Mouse (Mus musculus): ENCODE data around the gene Kcnq1. TPM values are rescaled to one million over a fixed set of nuclear protein-coding genes. Genes with fewer than 3 reads are reported as not detected.

Gene Kcnq1
- polyA plus RNA-seq, 1 experiment from 2014 or later = 10.0 TPM

DNA sequence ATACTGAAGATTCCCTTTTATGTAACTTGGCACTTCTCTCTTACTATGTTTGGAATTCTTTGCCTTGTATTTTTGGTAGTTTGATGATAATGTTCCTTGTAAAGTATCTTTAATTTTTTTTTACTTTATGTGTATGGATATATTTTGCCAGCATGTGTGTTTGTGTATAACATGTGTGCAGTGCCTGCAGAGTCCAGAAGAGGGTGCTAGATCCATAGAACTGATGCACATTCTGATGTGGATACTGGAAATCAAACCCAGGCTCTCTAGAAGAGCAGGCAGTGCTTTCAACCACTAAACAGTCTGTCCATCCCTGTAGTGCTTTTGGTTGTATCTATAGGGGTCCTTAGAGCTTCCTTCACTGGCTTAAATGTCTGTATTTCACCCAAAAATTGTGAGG, 8.6 kb downstream of the Kcnq1 start:
- Histone ChIP-seq H3K4me2 (ENCODE audit: low read depth, low read length) (no peak overlapping the region), H3K27ac (ENCODE audit: low read length) (no peak overlapping the region), H3K9me3 (replicated peaks; ENCODE audit: control insufficient read depth, low read length) (0 out of 2 replicates have a peak, but pooled peaks cover 3% of the 10 kb centered on the region), H3K36me3 (ENCODE audit: control insufficient read depth, insufficient read depth, low read length) (no peaks in the 10 kb centered on the region), H3K9ac (ENCODE audit: low read length) (no peak overlapping the region), H3K4me3 (replicated peaks; ENCODE audit: low read length) (no peak overlapping the region), H3K27me3 (ENCODE audit: control insufficient read depth, insufficient read depth, low read length) (0 out of 2 replicates have a peak, but pooled peaks cover 1% of the 10 kb centered on the region), H3K4me1 (ENCODE audit: control insufficient read depth, insufficient read depth, low read length) (peaks cover 5% of the 10 kb centered on the region)
- ATAC-seq (ENCODE audit: insufficient read depth, low FRiP score) = no peak

DNA sequence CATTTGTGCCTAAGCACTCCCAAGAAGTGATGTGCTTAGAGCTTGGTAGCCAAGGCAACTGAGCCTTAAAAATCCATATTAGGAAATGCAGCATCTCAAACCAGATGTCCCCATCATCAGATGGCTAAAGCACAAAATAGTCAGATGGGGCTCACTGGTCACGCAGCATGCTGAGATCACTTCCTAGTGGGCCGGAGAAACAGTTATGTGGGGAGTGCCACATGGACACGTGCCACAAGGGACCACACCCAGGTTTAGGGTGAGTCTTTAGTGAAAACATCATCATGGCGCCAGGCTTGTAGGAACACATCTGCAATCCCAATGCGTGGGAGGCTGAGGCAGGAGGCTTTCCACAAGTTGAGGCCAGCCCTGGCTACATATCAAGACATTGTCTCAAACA, 10.4 kb downstream of the Kcnq1 start:
- no peak for ATAC-seq (ENCODE audit: insufficient read depth, low FRiP score)
- no peaks in the 10 kb centered on the region for H3K36me3 ChIP-seq (ENCODE audit: control insufficient read depth, insufficient read depth, low read length)
- 80% methylated on average over 5 of the region's 5 CpGs for WGBS
- no peak overlapping the region for H3K9ac ChIP-seq (ENCODE audit: low read length)
- no peak overlapping the region for H3K4me3 ChIP-seq (replicated peaks; ENCODE audit: low read length)
- no peaks in the 10 kb centered on the region for H3K27me3 ChIP-seq (ENCODE audit: control insufficient read depth, insufficient read depth, low read length)
- peaks cover 10% of the 10 kb centered on the region for H3K4me1 ChIP-seq (ENCODE audit: control insufficient read depth, insufficient read depth, low read length)
- 0 out of 2 replicates have a peak, but pooled peaks cover 3% of the 10 kb centered on the region for H3K9me3 ChIP-seq (replicated peaks; ENCODE audit: control insufficient read depth, low read length)
- no peak overlapping the region for H3K4me2 ChIP-seq (ENCODE audit: low read depth, low read length)
- no peak overlapping the region for H3K27ac ChIP-seq (ENCODE audit: low read length)

DNA sequence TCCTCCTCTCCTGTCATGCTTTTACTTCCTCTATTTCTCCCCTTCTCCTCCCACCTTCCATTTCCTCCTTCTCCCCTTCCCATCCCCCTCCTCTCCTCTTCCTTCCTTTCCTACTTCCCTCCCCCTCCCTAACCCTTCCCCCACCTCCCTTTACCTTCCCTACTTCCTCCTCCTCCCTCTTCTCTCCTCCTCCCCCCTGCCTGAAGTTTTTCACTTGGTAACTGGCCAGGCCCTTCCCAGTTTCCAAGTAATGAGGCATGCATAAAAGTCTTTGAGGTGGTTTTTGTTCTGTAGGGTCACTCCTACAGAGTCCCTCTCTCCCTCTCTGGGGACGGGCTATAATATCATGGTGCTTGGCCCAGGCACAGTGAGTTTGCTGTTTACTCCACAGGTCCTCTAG, 13.2 kb downstream of the Kcnq1 start:
- no peak overlapping the region for H3K9ac ChIP-seq (ENCODE audit: low read length)
- no peaks in the 10 kb centered on the region for H3K36me3 ChIP-seq (ENCODE audit: control insufficient read depth, insufficient read depth, low read length)
- no peaks in the 10 kb centered on the region for H3K27me3 ChIP-seq (ENCODE audit: control insufficient read depth, insufficient read depth, low read length)
- H3K9me3 ChIP-seq (replicated peaks; ENCODE audit: control insufficient read depth, low read length) = 0 out of 2 replicates have a peak, but pooled peaks cover 3% of the 10 kb centered on the region
- H3K4me1 ChIP-seq (ENCODE audit: control insufficient read depth, insufficient read depth, low read length) = peaks cover 27% of the 10 kb centered on the region
- no peak overlapping the region for H3K4me2 ChIP-seq (ENCODE audit: low read depth, low read length)
- ATAC-seq (ENCODE audit: insufficient read depth, low FRiP score) = no peak
- peak overlapping the region; percentile 64; the same call in 1 of the 2 replicates for H3K27ac ChIP-seq (ENCODE audit: low read length)
- H3K4me3 ChIP-seq (replicated peaks; ENCODE audit: low read length) = no peak overlapping the region
- 70% methylated on average over 1 of the region's 1 CpGs for WGBS

DNA sequence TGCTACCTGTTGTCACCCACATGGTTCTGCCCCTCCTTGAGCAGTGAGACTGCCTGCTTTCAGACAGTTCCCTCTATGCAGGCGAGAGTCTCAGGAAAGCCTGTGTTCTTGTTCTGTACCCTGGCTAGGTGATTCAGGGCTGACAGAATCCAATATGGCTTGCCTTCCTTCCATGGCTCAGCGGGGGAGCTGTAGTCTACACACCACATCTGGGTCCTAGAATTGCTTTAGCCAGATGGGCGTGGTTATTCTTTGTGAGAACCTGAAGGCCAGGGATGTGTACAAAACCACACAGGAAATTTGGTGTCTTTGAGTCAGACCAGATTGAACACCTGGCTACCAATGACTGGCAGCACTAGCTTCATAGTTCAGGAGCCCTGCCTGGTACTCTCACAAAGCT, 13.7 kb downstream of the Kcnq1 start:
- no peaks in the 10 kb centered on the region for H3K27me3 ChIP-seq (ENCODE audit: control insufficient read depth, insufficient read depth, low read length)
- H3K36me3 ChIP-seq (ENCODE audit: control insufficient read depth, insufficient read depth, low read length) = no peaks in the 10 kb centered on the region
- H3K9me3 ChIP-seq (replicated peaks; ENCODE audit: control insufficient read depth, low read length) = 0 out of 2 replicates have a peak, but pooled peaks cover 1% of the 10 kb centered on the region
- 64% methylated on average over 3 of the region's 3 CpGs for WGBS
- H3K9ac ChIP-seq (ENCODE audit: low read length) = no peak overlapping the region
- H3K4me3 ChIP-seq (replicated peaks; ENCODE audit: low read length) = no peak overlapping the region
- H3K4me1 ChIP-seq (ENCODE audit: control insufficient read depth, insufficient read depth, low read length) = peaks cover 31% of the 10 kb centered on the region
- no peak overlapping the region for H3K4me2 ChIP-seq (ENCODE audit: low read depth, low read length)
- ATAC-seq (ENCODE audit: insufficient read depth, low FRiP score) = no peak
- peak overlapping the region; percentile 64; the same call in 1 of the 2 replicates for H3K27ac ChIP-seq (ENCODE audit: low read length)

DNA sequence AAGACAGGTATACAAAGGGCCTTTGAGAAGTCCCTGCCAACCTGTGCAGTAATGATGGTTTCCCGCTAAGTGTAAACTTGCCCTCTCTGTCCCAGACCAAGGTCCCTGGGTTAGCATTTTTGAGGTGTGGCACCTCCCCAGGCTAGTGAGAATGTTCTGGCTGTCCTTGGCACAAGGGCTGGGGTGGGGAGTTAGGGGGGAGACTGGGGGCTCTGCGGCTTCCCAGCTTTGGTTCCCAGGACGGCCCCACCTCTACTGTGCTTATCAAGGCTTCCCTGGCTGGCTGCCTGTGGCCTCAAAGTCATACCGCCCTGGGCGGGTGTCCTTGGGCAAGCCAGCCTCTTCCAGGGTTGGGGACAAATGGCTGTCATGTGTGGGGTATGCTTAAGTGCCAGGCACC, 16.0 kb downstream of the Kcnq1 start:
- H3K4me3 ChIP-seq (replicated peaks; ENCODE audit: low read length) = no peak overlapping the region
- H3K27ac ChIP-seq (ENCODE audit: low read length) = peak overlapping the region; percentile 38
- H3K9ac ChIP-seq (ENCODE audit: low read length) = no peak overlapping the region
- H3K4me1 ChIP-seq (ENCODE audit: control insufficient read depth, insufficient read depth, low read length) = peaks cover 34% of the 10 kb centered on the region
- no peak overlapping the region for H3K4me2 ChIP-seq (ENCODE audit: low read depth, low read length)
- no peaks in the 10 kb centered on the region for H3K27me3 ChIP-seq (ENCODE audit: control insufficient read depth, insufficient read depth, low read length)
- peak; percentile 50 for ATAC-seq (ENCODE audit: insufficient read depth, low FRiP score)
- H3K36me3 ChIP-seq (ENCODE audit: control insufficient read depth, insufficient read depth, low read length) = no peaks in the 10 kb centered on the region
- 69% methylated on average over 5 of the region's 5 CpGs for WGBS
- no peaks in the 10 kb centered on the region for H3K9me3 ChIP-seq (replicated peaks; ENCODE audit: control insufficient read depth, low read length)

DNA sequence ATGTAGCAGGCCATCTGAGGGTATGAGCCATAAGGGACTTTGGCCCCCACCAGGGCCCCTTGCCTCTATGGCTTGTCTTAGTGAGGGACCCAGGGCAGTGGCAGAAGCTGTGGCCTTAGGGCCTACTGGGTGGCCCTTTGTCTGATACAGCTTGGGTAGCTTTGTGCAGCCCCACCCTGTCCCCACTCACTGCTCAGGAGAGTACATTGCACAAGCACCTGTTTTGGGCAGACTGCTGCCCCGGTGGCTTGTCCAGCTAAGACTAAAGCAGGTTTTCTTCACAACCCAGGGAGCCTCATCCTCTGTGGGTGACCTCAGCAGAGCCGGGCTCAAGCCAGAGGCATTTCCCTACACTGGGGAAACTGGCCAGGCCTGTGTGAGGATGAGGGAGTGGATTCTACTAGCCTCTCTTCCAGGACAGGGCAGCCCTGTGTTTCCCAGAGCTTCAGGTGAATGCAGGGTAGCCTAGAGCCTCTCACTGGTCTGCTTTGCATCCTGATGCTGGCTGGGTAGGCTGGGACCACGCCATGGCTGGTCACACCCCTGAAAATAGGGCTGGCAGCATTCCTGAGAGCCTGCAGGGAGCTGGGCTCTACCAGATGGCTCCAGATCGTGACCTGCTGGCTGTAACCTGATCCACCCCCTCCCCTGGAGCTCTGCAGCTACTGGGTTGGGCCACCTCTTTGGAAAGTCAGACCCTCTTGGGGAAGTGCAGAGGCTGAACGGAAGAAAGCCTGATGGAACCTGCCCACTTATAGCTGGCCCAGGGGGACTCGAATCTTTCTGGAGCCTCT, 17.9 kb downstream of the Kcnq1 start:
- Histone ChIP-seq H3K9me3 (replicated peaks; ENCODE audit: control insufficient read depth, low read length) (no peaks in the 10 kb centered on the region), H3K27ac (ENCODE audit: low read length) (peak overlapping the region; percentile 68; the same call in 1 of the 2 replicates), H3K9ac (ENCODE audit: low read length) (peak overlapping the region; percentile 17; the same call in 1 of the 2 replicates), H3K27me3 (ENCODE audit: control insufficient read depth, insufficient read depth, low read length) (no peaks in the 10 kb centered on the region), H3K4me2 (ENCODE audit: low read depth, low read length) (no peak overlapping the region), H3K4me3 (replicated peaks; ENCODE audit: low read length) (no peak overlapping the region), H3K4me1 (ENCODE audit: control insufficient read depth, insufficient read depth, low read length) (peaks cover 34% of the 10 kb centered on the region), H3K36me3 (ENCODE audit: control insufficient read depth, insufficient read depth, low read length) (no peaks in the 10 kb centered on the region)
- 13% methylated on average over 6 of the region's 6 CpGs for WGBS
- peak; percentile 68 for ATAC-seq (ENCODE audit: insufficient read depth, low FRiP score)

DNA sequence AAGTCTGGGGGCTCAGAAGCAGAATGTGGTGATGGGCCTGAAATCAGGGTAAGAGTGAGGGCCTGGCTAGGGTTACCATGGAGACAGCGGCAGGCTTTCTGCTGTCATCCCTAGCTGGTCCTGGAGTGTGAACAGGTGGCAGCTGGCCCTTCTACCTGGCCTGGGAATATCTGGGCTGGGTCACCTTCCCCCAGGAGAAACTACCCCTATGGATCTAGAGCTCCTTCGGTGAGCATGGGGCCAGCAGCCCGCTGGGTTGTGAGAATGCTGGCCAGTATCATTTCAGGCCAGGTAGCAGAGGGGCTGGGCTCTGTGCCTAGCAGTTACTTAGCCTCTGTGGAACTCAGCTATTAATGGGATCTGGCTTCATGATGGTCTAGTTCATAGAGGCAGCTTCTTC, 18.7 kb downstream of the Kcnq1 start:
- Histone ChIP-seq H3K4me2 (ENCODE audit: low read depth, low read length) (no peak overlapping the region), H3K27ac (ENCODE audit: low read length) (0 out of 2 replicates have a peak overlapping the region, but pooled peaks have one; percentile 13), H3K4me3 (replicated peaks; ENCODE audit: low read length) (no peak overlapping the region), H3K9me3 (replicated peaks; ENCODE audit: control insufficient read depth, low read length) (no peaks in the 10 kb centered on the region), H3K27me3 (ENCODE audit: control insufficient read depth, insufficient read depth, low read length) (no peaks in the 10 kb centered on the region), H3K9ac (ENCODE audit: low read length) (no peak overlapping the region), H3K4me1 (ENCODE audit: control insufficient read depth, insufficient read depth, low read length) (peaks cover 31% of the 10 kb centered on the region), H3K36me3 (ENCODE audit: control insufficient read depth, insufficient read depth, low read length) (no peaks in the 10 kb centered on the region)
- no peak for ATAC-seq (ENCODE audit: insufficient read depth, low FRiP score)
- 63% methylated on average over 3 of the region's 3 CpGs for WGBS

DNA sequence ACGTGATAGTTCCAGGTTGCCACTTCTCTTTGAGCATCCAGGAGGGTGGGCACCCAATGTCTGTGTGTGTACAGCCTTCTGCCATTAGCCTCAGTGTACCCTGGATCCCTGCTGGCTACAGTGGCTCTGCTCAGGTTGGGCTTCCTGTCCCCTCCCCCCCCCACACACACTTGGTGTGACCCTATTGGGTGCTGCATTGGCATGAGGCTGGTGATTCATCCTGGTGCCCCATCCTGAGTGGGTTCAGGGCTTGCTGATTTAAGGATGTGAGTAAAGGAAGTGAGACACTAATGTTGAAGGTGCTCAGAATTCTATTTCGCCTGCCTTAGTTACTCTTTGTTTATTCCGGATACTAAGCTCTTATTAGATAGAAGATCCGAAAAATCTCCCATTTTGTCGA, 26.7 kb downstream of the Kcnq1 start:
- no peak overlapping the region for H3K27ac ChIP-seq (ENCODE audit: low read length)
- ATAC-seq (ENCODE audit: insufficient read depth, low FRiP score) = no peak
- no peak overlapping the region for H3K4me3 ChIP-seq (replicated peaks; ENCODE audit: low read length)
- H3K36me3 ChIP-seq (ENCODE audit: control insufficient read depth, insufficient read depth, low read length) = no peaks in the 10 kb centered on the region
- H3K27me3 ChIP-seq (ENCODE audit: control insufficient read depth, insufficient read depth, low read length) = no peaks in the 10 kb centered on the region
- no peak overlapping the region for H3K4me2 ChIP-seq (ENCODE audit: low read depth, low read length)
- H3K9me3 ChIP-seq (replicated peaks; ENCODE audit: control insufficient read depth, low read length) = no peaks in the 10 kb centered on the region
- H3K9ac ChIP-seq (ENCODE audit: low read length) = no peak overlapping the region
- no peaks in the 10 kb centered on the region for H3K4me1 ChIP-seq (ENCODE audit: control insufficient read depth, insufficient read depth, low read length)
- 80% methylated on average over 5 of the region's 5 CpGs for WGBS

DNA sequence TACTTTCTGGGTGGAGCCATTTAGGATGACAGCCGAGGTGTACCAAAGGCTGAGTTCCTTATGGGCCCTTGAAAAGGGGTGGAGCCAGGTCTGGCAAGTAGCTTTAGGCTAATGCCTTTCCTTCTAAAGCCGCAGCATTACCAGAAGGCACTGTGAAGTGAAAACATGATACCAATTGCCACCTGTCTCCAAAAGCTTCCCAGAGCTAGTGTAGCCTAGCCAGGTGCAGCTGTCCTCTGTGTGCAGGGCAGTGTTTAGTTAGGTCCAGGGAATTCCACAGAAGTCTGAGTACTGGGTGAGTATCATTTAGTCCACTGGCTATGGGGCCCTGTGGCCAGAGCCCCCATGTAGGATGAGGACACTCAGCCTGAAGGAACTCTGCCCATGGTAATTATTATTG, 30.0 kb downstream of the Kcnq1 start:
- Histone ChIP-seq H3K4me1 (ENCODE audit: control insufficient read depth, insufficient read depth, low read length) (no peaks in the 10 kb centered on the region), H3K27ac (ENCODE audit: low read length) (no peak overlapping the region), H3K27me3 (ENCODE audit: control insufficient read depth, insufficient read depth, low read length) (no peaks in the 10 kb centered on the region), H3K9ac (ENCODE audit: low read length) (no peak overlapping the region), H3K36me3 (ENCODE audit: control insufficient read depth, insufficient read depth, low read length) (no peaks in the 10 kb centered on the region), H3K4me2 (ENCODE audit: low read depth, low read length) (no peak overlapping the region), H3K9me3 (replicated peaks; ENCODE audit: control insufficient read depth, low read length) (no peaks in the 10 kb centered on the region), H3K4me3 (replicated peaks; ENCODE audit: low read length) (no peak overlapping the region)
- ATAC-seq (ENCODE audit: insufficient read depth, low FRiP score) = no peak
- WGBS = 65% methylated on average over 2 of the region's 2 CpGs
